Mouse (Mus musculus): ENCODE results near the gene Camk1d. TPM values are rescaled to one million over a fixed set of nuclear protein-coding genes. Genes with fewer than 3 reads are reported as not detected.
"Not testable (repeated sequence)": the region's sequence is repeated elsewhere in the genome, so short reads cannot be mapped to it uniquely, and the experiment has no call there.

The Camk1d gene
- polyA plus RNA-seq, 1 experiment from 2014 or later = 5.2 TPM

- no peak overlapping the region for H3K9ac ChIP-seq
- H3K27me3 ChIP-seq = no peaks in the 10 kb centered on the region; the same call in 1 of the 2 replicates
- no peak overlapping the region for H3K4me2 ChIP-seq
- WGBS = 47% methylated on average over 12 of the region's 12 CpGs
- peaks cover 10% of the 10 kb centered on the region for H3K4me1 ChIP-seq
- no peak for ATAC-seq (ENCODE audit: insufficient number of reproducible peaks, insufficient read depth, low FRiP score, low TSS enrichment, low read depth)
- H3K9me3 ChIP-seq = no peaks in the 10 kb centered on the region
- no peak overlapping the region for H3K27ac ChIP-seq
- H3K4me3 ChIP-seq = no peak overlapping the region
- no peaks in the 10 kb centered on the region for H3K36me3 ChIP-seq
Measured at GRCm38 (mm10) chr2:5381712-5382710, 332.3 kb downstream of the Camk1d start.

- Histone ChIP-seq H3K27me3 (no peaks in the 10 kb centered on the region; the same call in 1 of the 2 replicates), H3K9me3 (no peaks in the 10 kb centered on the region), H3K36me3 (no peaks in the 10 kb centered on the region), H3K9ac (no peak overlapping the region), H3K4me3 (no peak overlapping the region), H3K4me1 (peaks cover 8% of the 10 kb centered on the region), H3K27ac (no peak overlapping the region), H3K4me2 (no peak overlapping the region)
- 81% methylated on average over 7 of the region's 7 CpGs for WGBS
- ATAC-seq (ENCODE audit: insufficient number of reproducible peaks, insufficient read depth, low FRiP score, low TSS enrichment, low read depth) = no peak
Measured at GRCm38 (mm10) chr2:5380973-5381372, 333.3 kb downstream of the Camk1d start.

DNA sequence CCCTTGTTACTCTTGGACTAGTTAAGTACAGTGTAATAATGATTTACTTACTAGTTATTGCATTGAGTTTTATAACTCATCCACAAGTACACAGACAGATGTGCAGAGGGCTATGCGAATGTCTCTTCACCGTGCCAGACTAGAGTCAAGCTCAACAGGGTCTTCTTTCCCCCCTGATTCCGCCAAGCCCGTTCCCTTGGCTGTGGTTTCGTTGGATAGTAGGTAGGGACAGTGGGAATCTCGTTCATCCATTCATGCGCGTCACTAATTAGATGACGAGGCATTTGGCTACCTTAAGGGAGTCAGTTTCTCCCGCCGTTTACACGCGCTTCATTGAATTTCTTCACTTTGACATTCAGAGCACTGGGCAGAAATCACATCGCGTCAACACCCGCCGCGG is 335.4 kb downstream of the Camk1d start:
- WGBS = 53% methylated on average over 18 of the region's 18 CpGs
- H3K27me3 ChIP-seq; H3K9ac ChIP-seq; ATAC-seq (ENCODE audit: insufficient number of reproducible peaks, insufficient read depth, low FRiP score, low TSS enrichment, low read depth); H3K4me2 ChIP-seq; H3K4me3 ChIP-seq; H3K36me3 ChIP-seq; H3K4me1 ChIP-seq; H3K9me3 ChIP-seq; H3K27ac ChIP-seq: not testable (repeated sequence)

GRCm38 (mm10) chr2:5378066-5378672 is 336.1 kb downstream of the Camk1d start:
- WGBS = 75% methylated on average over 6 of the region's 6 CpGs
- Histone ChIP-seq H3K9me3 (no peaks in the 10 kb centered on the region), H3K4me3 (no peak overlapping the region), H3K4me1 (peaks cover 8% of the 10 kb centered on the region), H3K36me3 (no peaks in the 10 kb centered on the region), H3K4me2 (no peak overlapping the region), H3K27me3 (no peaks in the 10 kb centered on the region; the same call in 1 of the 2 replicates), H3K9ac (no peak overlapping the region), H3K27ac (no peak overlapping the region)
- ATAC-seq (ENCODE audit: insufficient number of reproducible peaks, insufficient read depth, low FRiP score, low TSS enrichment, low read depth) = no peak

DNA sequence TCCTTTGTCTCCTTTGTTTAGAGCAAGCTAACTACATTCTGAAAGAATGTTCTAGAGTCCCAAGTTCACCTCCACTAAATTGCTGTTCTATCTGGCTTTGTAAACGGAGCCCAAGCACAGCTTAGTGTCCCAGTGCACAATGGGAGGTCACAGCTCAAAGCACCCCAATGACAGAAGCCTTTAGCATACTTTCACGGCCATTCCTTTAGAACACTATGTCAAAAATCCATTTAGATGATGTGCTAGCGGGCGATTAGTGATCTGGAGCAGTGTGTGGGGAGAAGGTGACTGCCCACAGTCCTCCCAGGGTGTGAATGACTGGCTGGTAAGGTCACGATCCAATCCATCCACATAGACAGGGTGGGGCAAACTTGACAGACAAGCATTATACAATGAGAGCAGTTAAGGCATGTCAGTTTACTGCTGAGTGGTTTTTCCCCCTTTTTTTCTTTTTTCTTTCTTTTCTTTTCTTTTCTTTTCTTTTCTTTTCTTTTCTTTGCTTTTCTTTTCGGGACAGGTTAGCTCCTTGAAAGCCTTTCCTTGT is 341.4 kb downstream of the Camk1d start:
- Histone ChIP-seq H3K4me2 (no peak overlapping the region), H3K36me3 (no peaks in the 10 kb centered on the region), H3K4me3 (no peak overlapping the region), H3K9ac (no peak overlapping the region), H3K9me3 (no peaks in the 10 kb centered on the region; the same call in 1 of the 2 replicates), H3K27me3 (no peaks in the 10 kb centered on the region), H3K4me1 (no peaks in the 10 kb centered on the region; the same call in 1 of the 2 replicates), H3K27ac (no peak overlapping the region)
- no peak for ATAC-seq (ENCODE audit: insufficient number of reproducible peaks, insufficient read depth, low FRiP score, low TSS enrichment, low read depth)
- 72% methylated on average over 6 of the region's 6 CpGs for WGBS

DNA sequence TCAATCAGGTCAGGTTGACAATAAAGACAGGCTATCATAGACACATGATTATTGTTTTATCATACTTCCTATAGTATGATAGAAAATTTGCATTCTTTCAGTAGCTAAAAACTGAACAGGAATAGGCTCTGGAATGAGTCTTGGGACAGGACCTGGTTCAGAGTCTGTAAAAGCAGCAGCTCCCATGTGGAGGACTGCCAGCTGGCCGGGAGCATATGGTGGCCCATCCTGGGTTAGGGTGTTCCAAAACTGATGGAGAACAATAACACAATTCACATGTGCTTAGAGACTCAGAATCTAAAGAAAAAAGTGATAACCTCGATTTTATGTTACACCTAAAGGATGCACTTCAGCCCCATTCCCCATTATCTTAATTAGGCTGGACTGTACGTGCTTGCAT is 343.0 kb downstream of the Camk1d start:
- no peak overlapping the region for H3K9ac ChIP-seq
- H3K27me3 ChIP-seq = no peaks in the 10 kb centered on the region
- H3K4me1 ChIP-seq = no peaks in the 10 kb centered on the region; the same call in 1 of the 2 replicates
- H3K4me2 ChIP-seq = no peak overlapping the region
- ATAC-seq (ENCODE audit: insufficient number of reproducible peaks, insufficient read depth, low FRiP score, low TSS enrichment, low read depth) = no peak
- H3K36me3 ChIP-seq = no peaks in the 10 kb centered on the region
- H3K4me3 ChIP-seq = no peak overlapping the region
- WGBS = 76% methylated on average over 3 of the region's 3 CpGs
- H3K27ac ChIP-seq = no peak overlapping the region
- no peaks in the 10 kb centered on the region; the same call in 1 of the 2 replicates for H3K9me3 ChIP-seq

DNA sequence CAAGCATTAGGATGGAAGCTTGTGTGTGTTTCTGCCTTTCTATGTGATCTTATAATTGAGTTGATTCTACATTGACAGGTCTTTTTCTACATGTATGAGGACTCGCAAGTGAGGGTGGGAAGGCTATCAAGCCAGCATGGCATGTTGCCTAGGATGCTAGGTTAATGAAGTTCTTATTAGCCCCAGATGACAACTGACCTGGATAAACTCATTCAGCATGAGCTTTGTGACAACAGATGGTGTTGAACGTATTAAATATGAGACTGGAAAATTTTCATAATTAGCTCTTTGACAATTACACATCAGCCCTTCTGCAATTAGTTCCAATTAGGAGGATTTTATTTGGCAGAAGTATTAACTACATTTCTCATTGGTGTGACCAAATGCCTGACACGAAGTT is 343.7 kb downstream of the Camk1d start:
- Histone ChIP-seq H3K27me3 (no peaks in the 10 kb centered on the region), H3K27ac (no peak overlapping the region), H3K4me2 (no peak overlapping the region), H3K4me1 (no peaks in the 10 kb centered on the region; the same call in 1 of the 2 replicates), H3K4me3 (no peak overlapping the region), H3K9me3 (no peaks in the 10 kb centered on the region; the same call in 1 of the 2 replicates), H3K9ac (no peak overlapping the region), H3K36me3 (no peaks in the 10 kb centered on the region)
- 74% methylated on average over 3 of the region's 3 CpGs for WGBS
- no peak for ATAC-seq (ENCODE audit: insufficient number of reproducible peaks, insufficient read depth, low FRiP score, low TSS enrichment, low read depth)

GRCm38 (mm10) chr2:5363836-5364235 is 350.5 kb downstream of the Camk1d start:
- H3K4me3 ChIP-seq = no peak overlapping the region
- no peaks in the 10 kb centered on the region for H3K9me3 ChIP-seq
- no peak overlapping the region for H3K4me2 ChIP-seq
- H3K9ac ChIP-seq = no peak overlapping the region
- WGBS = 63% methylated on average over 5 of the region's 5 CpGs
- H3K27me3 ChIP-seq = no peaks in the 10 kb centered on the region
- no peaks in the 10 kb centered on the region for H3K36me3 ChIP-seq
- no peaks in the 10 kb centered on the region; the same call in 1 of the 2 replicates for H3K4me1 ChIP-seq
- no peak for ATAC-seq (ENCODE audit: insufficient number of reproducible peaks, insufficient read depth, low FRiP score, low TSS enrichment, low read depth)
- no peak overlapping the region for H3K27ac ChIP-seq

DNA sequence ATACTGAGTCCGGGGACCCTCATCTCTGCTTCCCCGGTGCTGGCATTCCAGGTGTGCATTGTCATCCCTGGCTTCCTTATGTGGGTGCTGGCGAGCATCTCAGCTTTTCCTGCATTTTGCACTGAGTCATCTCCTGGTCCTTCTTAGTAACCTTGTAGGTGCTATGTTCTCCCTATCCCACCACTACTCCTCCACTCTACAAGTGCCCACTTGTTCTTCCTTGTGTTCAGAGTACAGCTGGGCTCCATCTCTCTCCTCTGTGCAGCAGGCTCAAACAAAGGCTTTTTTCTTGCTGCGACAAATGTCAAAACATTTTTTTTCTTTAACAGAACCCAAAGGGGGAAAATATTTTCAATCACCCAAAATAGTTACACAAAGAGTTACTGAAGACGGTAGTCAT is 356.3 kb downstream of the Camk1d start:
- Histone ChIP-seq H3K4me2 (no peak overlapping the region), H3K4me1 (no peaks in the 10 kb centered on the region), H3K36me3 (no peaks in the 10 kb centered on the region), H3K9me3 (no peaks in the 10 kb centered on the region), H3K27me3 (no peaks in the 10 kb centered on the region), H3K27ac (no peak overlapping the region), H3K9ac (no peak overlapping the region), H3K4me3 (no peak overlapping the region)
- ATAC-seq (ENCODE audit: insufficient number of reproducible peaks, insufficient read depth, low FRiP score, low TSS enrichment, low read depth) = no peak
- 76% methylated on average over 5 of the region's 5 CpGs for WGBS

- Histone ChIP-seq H3K4me2 (no peak overlapping the region), H3K9me3 (no peaks in the 10 kb centered on the region), H3K4me1 (no peaks in the 10 kb centered on the region), H3K9ac (no peak overlapping the region), H3K27ac (no peak overlapping the region), H3K27me3 (no peaks in the 10 kb centered on the region), H3K4me3 (no peak overlapping the region), H3K36me3 (no peaks in the 10 kb centered on the region)
- no peak for ATAC-seq (ENCODE audit: insufficient number of reproducible peaks, insufficient read depth, low FRiP score, low TSS enrichment, low read depth)
- 73% methylated on average over 4 of the region's 4 CpGs for WGBS
Measured at GRCm38 (mm10) chr2:5357056-5357455, 357.3 kb downstream of the Camk1d start.

- Histone ChIP-seq H3K4me1 (no peaks in the 10 kb centered on the region), H3K27me3 (no peaks in the 10 kb centered on the region), H3K36me3 (no peaks in the 10 kb centered on the region), H3K4me2 (no peak overlapping the region), H3K4me3 (no peak overlapping the region), H3K9me3 (no peaks in the 10 kb centered on the region), H3K9ac (no peak overlapping the region), H3K27ac (no peak overlapping the region)
- ATAC-seq (ENCODE audit: insufficient number of reproducible peaks, insufficient read depth, low FRiP score, low TSS enrichment, low read depth) = no peak
- 83% methylated on average over 13 of the region's 13 CpGs for WGBS
Measured at GRCm38 (mm10) chr2:5352821-5353522, 361.3 kb downstream of the Camk1d start.
